Mouse (Mus musculus) large intestine, adult 2 months (tissue): Measurements from ENCODE around the gene Samhd1. TPM values are rescaled to one million over a fixed set of nuclear protein-coding genes. Genes with fewer than 3 reads are reported as not detected.

Source experiments
- DNase-seq: peaks from one replicate; pipeline ENCODE4 v3.0.0-alpha.2; 2012; ENCODE audit warnings: low read depth, low spot score
- WGBS: fragments of 180-500 bp; shearing (Covaris S2); methylation state at CpG from one replicate; pipeline ENCODE4 v1.1.7; 2018; 5-methylcytosine and 5-hydroxymethylcytosine counted together
- polyA plus RNA-seq: library from polyadenylated mRNA; depleted of rRNA; stranded (reverse); fragments of >200 nt; gene quantifications from 2 replicates; pipeline ENCODE4 v1.2.3, GENCODE M21; 2012; rRNA removed

Gene Samhd1
- polyA plus RNA-seq, 1 experiment: 28.3 TPM

GRCm38 (mm10) chr2:157059166-157059565 is 75.9 kb downstream of the Samhd1 start:
- DNase-seq: no peak
- WGBS: 34% methylated on average over 8 of the region's 8 CpGs

- DNase-seq: no peak
- WGBS: 9% methylated on average over 18 of the region's 18 CpGs
Observed at GRCm38 (mm10) chr2:157058342-157058998, 76.6 kb downstream of the Samhd1 start.

- WGBS: 82% methylated on average over 4 of the region's 4 CpGs
- no peak for DNase-seq
Observed at GRCm38 (mm10) chr2:157057758-157058157, 77.3 kb downstream of the Samhd1 start.

- DNase-seq: no peak
Observed at GRCm38 (mm10) chr2:157057186-157057585, 77.9 kb downstream of the Samhd1 start.

GRCm38 (mm10) chr2:157055721-157056120 is 79.3 kb downstream of the Samhd1 start:
- DNase-seq: no peak
- WGBS: 90% methylated on average over 6 of the region's 6 CpGs

More at GRCm38 (mm10) chr2:157057186-157057585, 77.9 kb downstream of the Samhd1 start:
- 77% methylated on average over 3 of the region's 3 CpGs for WGBS

- 73% methylated on average over 5 of the region's 5 CpGs for WGBS
- no peak for DNase-seq
Observed at GRCm38 (mm10) chr2:157054816-157055215, 80.2 kb downstream of the Samhd1 start.

- no peak for DNase-seq
- 83% methylated on average over 8 of the region's 8 CpGs for WGBS
Observed at GRCm38 (mm10) chr2:157054297-157054696, 80.8 kb downstream of the Samhd1 start.

- DNase-seq: no peak
- WGBS: 85% methylated on average over 4 of the region's 4 CpGs
Observed at GRCm38 (mm10) chr2:157053787-157054186, 81.3 kb downstream of the Samhd1 start.

GRCm38 (mm10) chr2:157053124-157053523 is 81.9 kb downstream of the Samhd1 start:
- WGBS: 96% methylated on average over 5 of the region's 5 CpGs
- DNase-seq: no peak

- DNase-seq: no peak
- 84% methylated on average over 8 of the region's 8 CpGs for WGBS
Observed at GRCm38 (mm10) chr2:157052448-157052847, 82.6 kb downstream of the Samhd1 start.

- 76% methylated on average over 8 of the region's 8 CpGs for WGBS
- no peak for DNase-seq
Observed at GRCm38 (mm10) chr2:157049831-157050243, 85.2 kb downstream of the Samhd1 start.

GRCm38 (mm10) chr2:157048395-157049181 is 86.5 kb downstream of the Samhd1 start:
- 80% methylated on average over 13 of the region's 13 CpGs for WGBS

More at GRCm38 (mm10) chr2:157048395-157049181, 86.5 kb downstream of the Samhd1 start:
- DNase-seq: no peak

Other genes with a start within 250 kb of the Samhd1 start
- 0.89 and 2.0 TPM in 2 replicates for gene Sla2, start 248.1 kb downstream of the Samhd1 start, polyA plus RNA-seq
- gene Ndrg3, start 143.2 kb downstream of the Samhd1 start, polyA plus RNA-seq: 58.2 and 71.7 TPM in 2 replicates
- 5.0 and 6.4 TPM in 2 replicates for gene Dsn1, start 128.1 kb downstream of the Samhd1 start, polyA plus RNA-seq
- gene Soga1, start 56.0 kb downstream of the Samhd1 start, polyA plus RNA-seq: 2.1 and 3.0 TPM in 2 replicates
- 15.5 and 29.7 TPM in 2 replicates for gene Tldc2, start 48.2 kb downstream of the Samhd1 start, polyA plus RNA-seq
- gene Rbl1, start 69.3 kb upstream of the Samhd1 start, polyA plus RNA-seq: 5.0 and 9.5 TPM in 2 replicates
- 322 and 331 TPM in 2 replicates for gene Rpn2, start 143.8 kb upstream of the Samhd1 start, polyA plus RNA-seq
- 0.10 and 0.25 TPM in 2 replicates for gene Mroh8, start 144.3 kb upstream of the Samhd1 start, polyA plus RNA-seq
- gene Ghrh, start 212.2 kb upstream of the Samhd1 start, polyA plus RNA-seq: 0.22 TPM in 1 of 2 replicates, not detected in the other
- gene Manbal, start 232.3 kb upstream of the Samhd1 start, polyA plus RNA-seq: 64.9 and 72.3 TPM in 2 replicates